Mouse (Mus musculus) spleen, postnatal 0 days (tissue): ENCODE data around the gene Actr1b. TPM values are rescaled to one million over a fixed set of nuclear protein-coding genes. Genes with fewer than 3 reads are reported as not detected.

Source experiments
- polyA plus RNA-seq: library from polyadenylated mRNA; unstranded; fragments of >200 nt; fragmentation: Nextera tagmentation; extraction: Ambion mirVana; gene quantifications from 2 replicates; pipeline ENCODE4 v1.2.1, GENCODE M21; 2015

Gene Actr1b
- 23.0 and 24.7 TPM in 2 replicates for polyA plus RNA-seq

DNA sequence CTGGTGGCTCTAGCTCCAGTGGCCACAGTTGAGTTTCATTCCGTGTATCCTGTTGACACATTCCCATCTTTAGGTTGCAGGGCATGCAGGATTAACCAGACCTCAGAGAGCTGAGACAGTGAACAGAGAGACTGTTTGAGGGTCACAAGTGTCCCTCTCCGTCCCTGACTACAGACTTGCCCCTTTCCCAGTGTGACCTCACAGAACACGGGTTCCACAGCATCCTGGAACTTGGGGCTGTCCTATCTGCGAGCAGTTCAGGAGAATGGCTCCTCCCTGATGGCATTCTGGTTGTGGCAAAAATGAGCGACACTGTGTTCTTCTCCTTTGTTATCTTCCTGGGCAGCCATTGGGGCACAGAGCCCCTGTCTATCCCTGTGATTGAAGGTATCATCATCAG lies at the start of gene Actr1b:
Gene Actr1b (minus strand): TSS at position 112 of the 400 bp plus-strand sequence.

DNA sequence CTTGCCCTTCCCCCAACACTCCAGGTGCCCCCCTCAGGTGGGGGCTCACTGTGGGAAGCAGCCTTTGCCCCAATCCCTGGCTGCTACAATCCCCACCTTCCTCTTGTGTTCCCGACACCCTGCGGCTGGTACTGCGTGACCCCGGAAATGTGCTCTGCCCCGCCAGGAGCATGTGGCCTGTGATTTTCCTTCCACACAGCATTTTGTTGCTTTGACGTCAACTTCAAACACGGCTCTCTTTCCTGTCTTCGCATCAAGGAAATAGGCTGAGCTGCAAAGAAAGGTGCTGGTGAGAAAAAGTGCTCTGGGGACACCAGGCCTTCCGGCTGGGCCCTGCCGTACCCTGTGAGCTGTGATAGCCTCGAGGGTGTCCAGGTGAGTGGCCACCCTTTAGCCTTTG lies 47.3 kb upstream of the Actr1b start, which contains the start of gene Zap70:
Gene Zap70 (plus strand): TSS at position 231 of the 400 bp plus-strand sequence.

DNA sequence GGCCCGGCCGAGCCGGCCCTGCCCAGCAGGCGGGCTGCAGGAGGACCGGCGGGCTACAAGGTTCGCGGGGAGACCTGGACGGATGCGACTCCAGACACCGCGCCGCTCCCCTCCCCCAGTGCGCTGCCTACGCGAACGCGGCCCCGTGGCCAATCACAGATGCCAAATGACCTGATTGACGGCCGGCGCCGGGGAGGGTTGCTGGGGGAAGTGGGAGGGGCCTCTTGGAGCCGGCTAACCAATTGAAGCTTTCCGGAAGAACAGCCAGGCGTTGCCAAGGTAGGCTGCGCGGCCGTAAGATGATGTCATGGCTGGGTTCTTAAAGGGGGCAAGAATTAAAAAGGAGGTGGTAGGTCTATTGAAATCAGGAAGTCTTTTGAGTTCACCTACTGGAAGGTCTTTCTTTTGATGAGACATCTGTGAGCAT lies 4.4 kb downstream of the Actr1b start, which contains the start of gene 4933424G06Rik:
Gene 4933424G06Rik (plus strand): TSS at position 296 of the 427 bp plus-strand sequence.

GRCm38 (mm10) chr1:36691271-36692155 lies 22.7 kb downstream of the Actr1b start, which contains the start of gene Cox5b:
TSS of gene Cox5b (plus strand) at chr1:36691449.

GRCm38 (mm10) chr1:36682620-36683355 lies 31.4 kb downstream of the Actr1b start, which contains the start of gene Fam178b:
TSS of gene Fam178b (minus strand) at chr1:36683183.

Other genes with a start within 250 kb of the Actr1b start
- gene Cnnm4, start 242.8 kb downstream of the Actr1b start, polyA plus RNA-seq, result 4.3 and 6.3 TPM in 2 replicates
- gene Cnnm3, start 202.6 kb downstream of the Actr1b start, polyA plus RNA-seq, result 2.0 and 2.8 TPM in 2 replicates
- 4.8 and 8.5 TPM in 2 replicates for gene Ankrd23, start 177.5 kb downstream of the Actr1b start, polyA plus RNA-seq
- gene Gm42417, start 175.0 kb downstream of the Actr1b start, polyA plus RNA-seq, result 0.32 TPM in 1 of 2 replicates, not detected in the other
- gene Ankrd39, start 167.0 kb downstream of the Actr1b start, polyA plus RNA-seq, result 10.7 and 15.7 TPM in 2 replicates
- gene Sema4c, start 156.1 kb downstream of the Actr1b start, polyA plus RNA-seq, result 3.9 and 5.1 TPM in 2 replicates
- 0.42 and 0.88 TPM in 2 replicates for gene Fam178b, start 31.2 kb downstream of the Actr1b start, polyA plus RNA-seq
- gene Cox5b, start 23.0 kb downstream of the Actr1b start, polyA plus RNA-seq, result 545 and 584 TPM in 2 replicates
- not detected in 2 replicates for gene 4933424G06Rik, start 4.3 kb downstream of the Actr1b start, polyA plus RNA-seq
- gene Zap70, start 47.4 kb upstream of the Actr1b start, polyA plus RNA-seq, result 0.41 and 0.59 TPM in 2 replicates
- gene Tmem131, start 229.2 kb upstream of the Actr1b start, polyA plus RNA-seq, result 11.9 TPM in 2 replicates